Mouse (Mus musculus) liver, embryonic 11.5 days (tissue): Measurements from ENCODE around the gene Cdh13. TPM values are rescaled to one million over a fixed set of nuclear protein-coding genes. Genes with fewer than 3 reads are reported as not detected.

ENCODE experiments used
- ATAC-seq: fragments of 200-750 bp; cut with Nextera tagmentation; replicated peaks from 2 replicates; pipeline ENCODE4 v1.8.0; 2017; ENCODE audit warnings: moderate number of reproducible peaks, mild to moderate bottlenecking, moderate TSS enrichment, moderate library complexity; ENCODE audit not compliant: low FRiP score
- DNase-seq: peaks from one replicate; pipeline ENCODE4 v3.0.0-alpha.2; 2017; ENCODE audit warnings: low spot score
- H3K27ac ChIP-seq: fragments of 300-500 bp; sonication (generic); 2 replicates; pipeline ENCODE4 v1.5.1; 2014; ENCODE audit warnings: mild to moderate bottlenecking, low read depth, low read length, control low read depth
- H3K27me3 ChIP-seq: fragments of 300-500 bp; sonication (generic); replicated peaks from 2 replicates; pipeline ENCODE4 v1.6.1; 2014; ENCODE audit warnings: low read length, mixed read lengths; ENCODE audit not compliant: control insufficient read depth, insufficient read depth
- H3K36me3 ChIP-seq: fragments of 300-500 bp; sonication (generic); 2 replicates; pipeline ENCODE4 v1.6.1; 2014; ENCODE audit warnings: mild to moderate bottlenecking, low read length, moderate library complexity, mixed read lengths; ENCODE audit not compliant: control insufficient read depth, insufficient read depth
- H3K4me1 ChIP-seq: fragments of 300-500 bp; sonication (generic); replicated peaks from 2 replicates; pipeline ENCODE4 v1.6.1; 2014; ENCODE audit warnings: low read length, mixed read lengths; ENCODE audit not compliant: control insufficient read depth, insufficient read depth
- H3K4me2 ChIP-seq: fragments of 300-500 bp; sonication (generic); 2 replicates; pipeline ENCODE4 v1.6.1; 2014; ENCODE audit warnings: mild to moderate bottlenecking, control low read depth, moderate library complexity
- H3K4me3 ChIP-seq: fragments of 300-500 bp; sonication (generic); 2 replicates; pipeline ENCODE4 v1.5.1; 2014; ENCODE audit warnings: low read depth, low read length, control low read depth
- H3K9ac ChIP-seq: fragments of 300-500 bp; sonication (generic); 2 replicates; pipeline ENCODE4 v1.6.1; 2014; ENCODE audit warnings: low read depth, low read length, control low read depth
- H3K9me3 ChIP-seq: fragments of 300-500 bp; sonication (generic); 2 replicates; pipeline ENCODE4 v1.6.1; 2016; ENCODE audit warnings: low read length, inconsistent platforms, mixed read lengths; ENCODE audit not compliant: control insufficient read depth
- WGBS: fragments of 180-500 bp; shearing (Covaris S2); extraction: QIAGEN DNeasy Blood & Tissue Kit; methylation state at CpG from one replicate; pipeline ENCODE4 v1.1.7; 2014; 5-methylcytosine and 5-hydroxymethylcytosine counted together
- polyA plus RNA-seq: library from polyadenylated mRNA; unstranded; fragments of >200 nt; fragmentation: Nextera tagmentation; extraction: Ambion mirVana; gene quantifications from 2 replicates; pipeline ENCODE4 v1.2.1, GENCODE M21; 2014

Cdh13 gene
- polyA plus RNA-seq, 1 experiment from 2014 or later = 2.9 TPM

GRCm38 (mm10) chr8:118951766-118952741 lies 668.5 kb downstream of the Cdh13 start:
- DNase-seq = peak; percentile 48
- no peaks in the 10 kb centered on the region for H3K36me3 ChIP-seq
- WGBS = 61% methylated on average over 20 of the region's 20 CpGs
- no peak overlapping the region for H3K4me2 ChIP-seq
- H3K4me3 ChIP-seq = no peak overlapping the region
- no peak overlapping the region for H3K9ac ChIP-seq
- H3K9me3 ChIP-seq = no peaks in the 10 kb centered on the region
- H3K27ac ChIP-seq = no peak overlapping the region
- ATAC-seq = no peak
- no peaks in the 10 kb centered on the region for H3K27me3 ChIP-seq
- no peaks in the 10 kb centered on the region for H3K4me1 ChIP-seq

GRCm38 (mm10) chr8:118956109-118956508 lies 672.6 kb downstream of the Cdh13 start:
- H3K4me3 ChIP-seq = no peak overlapping the region
- H3K36me3 ChIP-seq = no peaks in the 10 kb centered on the region
- H3K9me3 ChIP-seq = no peaks in the 10 kb centered on the region
- H3K9ac ChIP-seq = no peak overlapping the region
- no peak for DNase-seq
- no peaks in the 10 kb centered on the region for H3K4me1 ChIP-seq
- H3K27ac ChIP-seq = no peak overlapping the region
- no peaks in the 10 kb centered on the region for H3K27me3 ChIP-seq
- no peak for ATAC-seq
- 85% methylated on average over 3 of the region's 3 CpGs for WGBS
- no peak overlapping the region for H3K4me2 ChIP-seq

GRCm38 (mm10) chr8:118961877-118962545 lies 678.5 kb downstream of the Cdh13 start:
- no peak overlapping the region for H3K4me3 ChIP-seq
- H3K9me3 ChIP-seq = no peaks in the 10 kb centered on the region
- no peak for ATAC-seq
- no peaks in the 10 kb centered on the region for H3K36me3 ChIP-seq
- H3K4me2 ChIP-seq = no peak overlapping the region
- WGBS = 79% methylated on average over 15 of the region's 15 CpGs
- no peaks in the 10 kb centered on the region for H3K27me3 ChIP-seq
- no peak for DNase-seq
- H3K4me1 ChIP-seq = no peaks in the 10 kb centered on the region
- H3K9ac ChIP-seq = no peak overlapping the region
- H3K27ac ChIP-seq = no peak overlapping the region

GRCm38 (mm10) chr8:118965101-118965840 lies 681.7 kb downstream of the Cdh13 start:
- H3K4me3 ChIP-seq = no peak overlapping the region
- no peaks in the 10 kb centered on the region for H3K27me3 ChIP-seq
- ATAC-seq (no peak), DNase-seq (no peak)
- no peaks in the 10 kb centered on the region for H3K4me1 ChIP-seq
- 83% methylated on average over 15 of the region's 15 CpGs for WGBS
- no peaks in the 10 kb centered on the region for H3K36me3 ChIP-seq
- no peak overlapping the region for H3K4me2 ChIP-seq
- no peak overlapping the region for H3K9ac ChIP-seq
- no peaks in the 10 kb centered on the region for H3K9me3 ChIP-seq
- no peak overlapping the region for H3K27ac ChIP-seq

GRCm38 (mm10) chr8:118968896-118969295 lies 685.4 kb downstream of the Cdh13 start:
- no peaks in the 10 kb centered on the region for H3K4me1 ChIP-seq
- H3K36me3 ChIP-seq = no peaks in the 10 kb centered on the region
- no peaks in the 10 kb centered on the region for H3K27me3 ChIP-seq
- H3K4me3 ChIP-seq = no peak overlapping the region
- no peak overlapping the region for H3K27ac ChIP-seq
- H3K9ac ChIP-seq = no peak overlapping the region
- ATAC-seq = no peak
- WGBS = 62% methylated on average over 4 of the region's 4 CpGs
- no peaks in the 10 kb centered on the region for H3K9me3 ChIP-seq
- DNase-seq = no peak
- no peak overlapping the region for H3K4me2 ChIP-seq

GRCm38 (mm10) chr8:118979800-118980199 lies 696.3 kb downstream of the Cdh13 start:
- no peak overlapping the region for H3K9ac ChIP-seq
- ATAC-seq (no peak), DNase-seq (no peak)
- no peaks in the 10 kb centered on the region for H3K36me3 ChIP-seq
- H3K27ac ChIP-seq = no peak overlapping the region
- 16% methylated on average over 5 of the region's 5 CpGs for WGBS
- H3K4me3 ChIP-seq = no peak overlapping the region
- no peaks in the 10 kb centered on the region for H3K4me1 ChIP-seq
- H3K27me3 ChIP-seq = no peaks in the 10 kb centered on the region
- no peak overlapping the region for H3K4me2 ChIP-seq
- H3K9me3 ChIP-seq = no peaks in the 10 kb centered on the region

GRCm38 (mm10) chr8:118983724-118984123 lies 700.2 kb downstream of the Cdh13 start:
- Histone ChIP-seq H3K36me3 (no peaks in the 10 kb centered on the region), H3K4me2 (no peak overlapping the region), H3K9me3 (no peaks in the 10 kb centered on the region), H3K9ac (no peak overlapping the region), H3K4me3 (no peak overlapping the region), H3K4me1 (no peaks in the 10 kb centered on the region), H3K27me3 (no peaks in the 10 kb centered on the region), H3K27ac (no peak overlapping the region)
- 63% methylated on average over 2 of the region's 2 CpGs for WGBS
- ATAC-seq (no peak), DNase-seq (no peak)

GRCm38 (mm10) chr8:118986796-118987195 lies 703.3 kb downstream of the Cdh13 start:
- H3K4me2 ChIP-seq = no peak overlapping the region
- no peaks in the 10 kb centered on the region; the same call in 1 of the 2 replicates for H3K9me3 ChIP-seq
- H3K27me3 ChIP-seq = no peaks in the 10 kb centered on the region
- H3K4me3 ChIP-seq = no peak overlapping the region
- WGBS = 50% methylated on average over 1 of the region's 1 CpGs
- no peaks in the 10 kb centered on the region for H3K4me1 ChIP-seq
- H3K9ac ChIP-seq = no peak overlapping the region
- no peak overlapping the region for H3K27ac ChIP-seq
- DNase-seq = no peak
- no peaks in the 10 kb centered on the region for H3K36me3 ChIP-seq
- no peak for ATAC-seq
